Mouse (Mus musculus) heart, postnatal 4 days (tissue): ENCODE results near the gene Axl. TPM values are rescaled to one million over a fixed set of nuclear protein-coding genes. Genes with fewer than 3 reads are reported as not detected.
"Not testable (repeated sequence)": the region's sequence is repeated elsewhere in the genome, so short reads cannot be mapped to it uniquely, and the experiment has no call there.

Experiments
- DNase-seq: peaks from one replicate; pipeline ENCODE4 v3.0.0; 2021
- total RNA-seq, 2 experiments: library from RNA; stranded (reverse); gene quantifications; 2 replicates each; pipeline ENCODE4 v1.2.3; 2021

Axl gene
- total RNA-seq, 2 experiments from 2014 or later, result 79.5 to 90.3 TPM

- peak; percentile 68 for DNase-seq
Measured at GRCm38 (mm10) chr7:25753643-25754438, 34.7 kb downstream of the Axl start.

DNA sequence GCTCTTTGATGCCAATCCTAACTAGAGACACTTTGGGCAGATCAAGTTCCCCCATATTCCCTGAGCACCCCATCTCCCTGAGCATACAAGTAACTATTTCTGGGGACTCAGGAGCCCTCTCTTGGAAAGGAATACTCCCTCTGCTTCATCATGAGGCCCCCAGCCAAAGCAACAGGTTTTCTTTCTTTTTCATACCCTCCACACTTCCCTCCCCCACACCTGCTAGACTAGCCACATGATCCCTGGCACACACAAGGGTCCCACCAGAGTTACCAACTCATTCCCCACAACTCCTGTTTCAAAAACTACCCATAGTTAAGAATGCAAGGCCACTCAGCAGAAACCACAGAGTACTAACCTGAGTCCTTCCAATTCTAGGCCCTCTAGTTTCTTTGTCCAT, 35.4 kb downstream of the Axl start:
- DNase-seq, result no peak

- no peak for DNase-seq
Measured at GRCm38 (mm10) chr7:25746844-25747243, 41.7 kb downstream of the Axl start.

DNA sequence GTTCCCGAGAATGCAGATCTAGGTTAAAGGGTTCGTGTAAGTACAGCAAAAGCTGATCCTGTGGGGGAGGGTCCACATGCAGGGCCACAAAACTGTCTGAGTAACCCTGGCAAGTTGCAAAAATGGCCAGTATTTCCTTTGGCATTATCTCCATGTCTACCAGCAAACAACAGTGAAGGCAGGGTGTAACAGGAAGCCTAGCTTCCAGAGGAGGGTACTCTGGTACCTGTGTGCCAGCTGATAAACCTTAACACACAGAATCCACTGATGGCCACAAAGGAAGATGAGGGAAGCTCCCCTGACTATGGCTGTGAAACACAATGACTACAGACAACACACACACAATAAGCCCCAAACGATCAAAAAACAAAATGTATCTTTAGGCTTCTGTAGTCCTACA, 50.2 kb downstream of the Axl start:
- no peak for DNase-seq

DNA sequence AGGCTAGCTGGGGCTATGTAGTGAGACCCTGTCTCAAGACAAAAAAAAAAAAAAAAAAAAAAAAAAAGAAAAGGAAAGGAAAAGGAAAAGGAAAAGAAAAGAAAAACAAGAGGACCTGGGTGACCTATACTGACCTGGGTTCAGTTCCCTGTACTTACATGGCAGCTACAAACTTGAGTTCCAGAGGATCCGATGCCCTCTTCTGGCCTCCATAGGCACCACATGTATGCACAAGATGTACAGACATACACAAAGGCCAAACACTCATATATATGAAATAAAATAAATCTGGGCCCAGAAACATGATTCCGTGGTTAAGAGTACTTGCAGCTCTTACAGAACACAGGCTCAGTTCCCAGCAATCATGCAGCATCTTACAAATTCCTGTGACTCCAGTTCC, 51.6 kb downstream of the Axl start:
- no peak for DNase-seq

GRCm38 (mm10) chr7:25734991-25735390, 53.5 kb downstream of the Axl start:
- DNase-seq, result no peak

DNA sequence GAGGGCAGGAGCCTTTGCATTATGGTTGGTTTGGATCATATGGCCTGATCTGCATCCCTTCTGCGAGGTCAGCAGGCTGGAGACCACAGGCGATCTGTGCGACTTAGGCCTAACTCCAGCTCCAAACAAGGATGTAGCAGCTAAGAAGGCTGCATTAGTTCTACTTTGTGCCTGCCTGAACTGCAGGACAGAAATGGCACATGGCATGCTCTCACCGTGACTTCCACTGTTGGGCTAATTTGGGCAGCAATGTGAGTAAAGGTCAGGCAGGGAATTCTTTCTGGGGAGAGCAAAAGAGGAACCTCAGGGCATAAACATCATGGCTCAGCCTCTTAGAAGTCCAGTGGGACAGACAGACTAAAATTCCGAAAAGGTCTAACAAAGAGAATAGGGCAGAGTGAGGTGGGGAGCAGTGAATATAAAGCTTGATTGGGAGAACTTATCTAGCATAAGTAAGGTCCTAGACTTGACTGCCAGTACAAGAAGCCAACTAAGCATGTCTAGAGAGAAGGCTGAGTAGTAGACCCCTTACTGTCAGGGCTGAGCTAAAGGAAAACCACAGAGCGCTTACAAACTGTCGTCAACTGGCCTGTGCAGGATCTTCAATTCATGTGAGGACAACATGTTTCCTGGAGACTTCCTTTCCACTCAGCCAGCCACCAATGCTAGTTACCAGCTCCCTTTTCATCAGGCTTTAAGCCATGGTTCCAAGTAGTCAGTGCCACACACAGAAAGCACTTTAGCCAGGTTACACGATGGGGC, 57.0 kb downstream of the Axl start:
- no peak for DNase-seq

GRCm38 (mm10) chr7:25729862-25730261, 58.6 kb downstream of the Axl start:
- peak; percentile 62 for DNase-seq

- DNase-seq, result no peak
Measured at GRCm38 (mm10) chr7:25729396-25729795, 59.1 kb downstream of the Axl start.

- DNase-seq, result no peak
Measured at GRCm38 (mm10) chr7:25727800-25728199, 60.7 kb downstream of the Axl start.

DNA sequence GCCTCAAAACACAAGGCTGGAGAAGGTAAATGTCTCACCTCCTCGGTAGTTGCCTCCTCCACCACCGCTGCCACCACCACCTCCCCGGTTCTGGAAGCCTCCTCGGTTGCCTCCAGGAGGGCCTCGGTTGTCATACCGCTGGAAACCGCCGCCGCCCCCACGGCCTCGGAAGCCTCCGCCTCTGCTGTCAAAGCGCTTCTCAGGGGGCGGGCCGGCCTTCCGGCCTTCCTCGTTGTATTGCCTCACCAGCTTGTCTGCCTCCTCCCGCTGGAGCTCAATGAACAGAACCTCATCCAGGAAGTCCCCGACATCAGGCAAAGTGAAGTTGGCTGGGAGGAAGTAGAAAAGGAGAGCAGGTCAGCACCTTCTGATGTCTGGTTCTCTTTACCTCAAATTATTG, 62.6 kb downstream of the Axl start:
- no peak for DNase-seq

DNA sequence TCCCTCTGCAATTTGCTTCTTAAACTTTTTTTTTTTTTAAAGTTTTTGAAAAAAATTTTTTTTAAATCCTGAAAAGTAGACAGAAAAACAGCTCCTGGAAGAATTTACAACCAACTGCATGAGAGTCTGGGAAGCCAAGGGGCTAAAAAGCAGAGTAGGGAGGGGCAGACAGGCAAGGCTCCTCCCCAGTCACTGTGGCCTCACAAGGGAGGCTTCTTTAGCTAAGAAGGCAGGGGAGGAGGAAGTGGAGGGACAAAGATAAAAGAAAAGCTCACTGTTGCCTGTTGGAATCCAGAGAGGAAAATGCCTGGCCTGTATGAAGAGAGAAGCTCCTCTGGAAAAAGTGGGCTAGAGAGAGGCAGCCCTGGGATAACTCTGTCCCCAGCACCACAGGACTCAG, 66.7 kb downstream of the Axl start:
- DNase-seq, result not testable (repeated sequence)

DNA sequence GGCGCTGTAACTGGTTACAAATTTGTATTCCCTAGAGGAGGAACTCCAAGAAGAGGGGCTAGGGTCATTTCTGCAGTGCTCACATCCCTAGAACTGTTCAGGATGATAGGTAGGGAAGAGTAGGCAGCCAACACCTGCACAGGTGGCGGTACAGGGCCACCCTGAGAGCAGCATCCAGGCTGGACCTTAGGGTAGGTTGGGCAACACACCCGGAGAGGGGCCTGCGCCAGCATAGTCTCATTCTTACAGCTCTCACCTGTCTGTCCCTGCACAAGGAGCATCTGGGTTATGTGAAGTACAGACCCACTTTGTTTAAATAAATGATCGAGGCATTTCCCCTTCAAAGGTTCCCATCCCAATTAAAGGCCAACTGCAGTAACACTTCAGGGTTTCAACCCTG, 67.7 kb downstream of the Axl start:
- no peak for DNase-seq

DNA sequence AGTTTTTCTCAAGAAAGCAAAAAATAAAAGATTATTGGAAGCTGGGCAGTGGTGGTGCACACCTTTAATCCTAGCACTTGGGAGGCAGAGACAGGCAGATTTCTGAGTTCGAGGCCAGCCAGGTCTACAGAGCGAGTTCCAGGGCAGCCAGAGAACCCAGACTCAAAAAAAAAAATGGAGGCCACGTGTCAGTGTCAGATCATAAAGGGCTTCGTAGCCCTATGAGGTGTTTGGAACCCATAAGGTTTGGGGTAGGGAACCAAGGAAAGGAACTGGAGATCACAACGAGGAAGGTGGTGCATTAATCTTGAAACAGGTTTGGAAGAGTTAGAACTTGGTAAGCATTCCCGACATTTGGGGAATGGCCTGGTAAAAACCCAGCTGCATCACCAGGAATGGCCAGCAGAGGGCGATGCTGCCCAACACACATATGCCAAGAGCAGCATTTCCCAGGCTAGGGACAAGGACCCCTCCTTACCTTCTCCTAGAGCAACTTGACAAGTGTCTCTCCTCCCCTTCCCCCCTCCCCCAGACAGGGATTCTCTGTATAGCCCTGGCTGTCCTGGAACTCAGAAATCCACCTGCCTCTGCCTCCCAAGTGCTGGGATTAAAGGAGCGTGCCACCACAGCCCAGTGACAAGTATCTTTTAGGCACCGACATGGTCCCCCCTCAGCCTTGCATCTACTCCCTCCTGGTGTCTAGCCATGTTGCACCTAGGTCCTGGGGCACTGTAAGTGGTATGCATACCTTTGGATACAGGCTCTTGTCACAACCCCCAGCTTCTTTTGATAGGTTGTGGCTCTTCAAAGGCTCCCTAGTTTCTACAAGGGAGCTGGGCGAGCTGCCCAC, 68.5 kb downstream of the Axl start:
- DNase-seq, result peak; percentile 89

- peak; percentile 93 for DNase-seq
Measured at GRCm38 (mm10) chr7:25718788-25719417, 69.6 kb downstream of the Axl start, which contains the start of gene Ccdc97. TSS of gene Ccdc97 (minus strand) at chr7:25719088.

- DNase-seq, result no peak
Measured at GRCm38 (mm10) chr7:25717478-25717877, 71.0 kb downstream of the Axl start.

DNA sequence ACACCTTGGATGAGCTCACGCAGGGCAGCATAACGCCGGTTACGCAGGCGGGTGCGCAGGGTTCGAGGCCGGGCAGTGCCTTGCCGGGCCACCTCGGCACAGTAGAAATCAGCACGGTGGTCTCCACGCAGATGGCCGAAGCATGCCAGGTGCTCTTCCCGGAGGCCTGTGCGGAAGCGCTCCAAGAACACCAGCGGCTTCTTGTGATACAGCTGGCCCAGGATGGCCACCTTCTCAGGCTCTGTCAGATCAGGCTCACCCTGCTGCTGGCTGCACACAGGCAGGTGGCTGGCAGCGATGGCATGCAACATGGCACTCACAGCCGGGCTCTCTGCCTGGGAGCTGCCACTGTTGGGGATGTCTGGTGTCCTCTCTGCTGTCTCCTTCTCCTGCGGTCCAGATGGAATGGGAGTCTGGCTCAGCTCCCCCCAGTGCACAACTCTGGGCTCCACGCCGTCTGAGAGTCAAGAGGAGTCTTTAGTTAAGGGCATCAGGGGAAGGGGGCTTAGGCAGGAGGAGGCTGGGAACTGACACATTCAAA, 72.7 kb downstream of the Axl start:
- no peak for DNase-seq

GRCm38 (mm10) chr7:25714581-25714980, 73.9 kb downstream of the Axl start:
- no peak for DNase-seq

DNA sequence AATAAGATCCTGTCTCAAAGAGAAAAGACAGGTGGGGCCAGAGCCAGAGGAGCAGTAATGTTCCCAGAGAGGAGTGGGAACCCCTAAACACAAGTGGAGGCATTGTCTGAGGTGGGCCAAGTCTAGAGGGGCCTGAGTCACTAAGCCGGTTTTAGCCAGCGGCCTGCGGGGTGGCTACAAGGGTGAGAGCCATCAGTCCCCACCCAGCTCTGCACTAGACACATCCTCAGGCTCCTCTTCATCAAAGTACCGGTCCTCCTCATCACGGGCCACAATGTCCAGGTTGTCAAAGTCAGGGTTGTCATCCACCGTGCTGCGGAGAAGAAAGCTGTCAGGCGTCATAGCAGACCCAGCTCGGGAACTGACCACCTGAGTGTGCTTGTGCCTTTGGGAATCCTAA, 75.7 kb downstream of the Axl start:
- no peak for DNase-seq

DNA sequence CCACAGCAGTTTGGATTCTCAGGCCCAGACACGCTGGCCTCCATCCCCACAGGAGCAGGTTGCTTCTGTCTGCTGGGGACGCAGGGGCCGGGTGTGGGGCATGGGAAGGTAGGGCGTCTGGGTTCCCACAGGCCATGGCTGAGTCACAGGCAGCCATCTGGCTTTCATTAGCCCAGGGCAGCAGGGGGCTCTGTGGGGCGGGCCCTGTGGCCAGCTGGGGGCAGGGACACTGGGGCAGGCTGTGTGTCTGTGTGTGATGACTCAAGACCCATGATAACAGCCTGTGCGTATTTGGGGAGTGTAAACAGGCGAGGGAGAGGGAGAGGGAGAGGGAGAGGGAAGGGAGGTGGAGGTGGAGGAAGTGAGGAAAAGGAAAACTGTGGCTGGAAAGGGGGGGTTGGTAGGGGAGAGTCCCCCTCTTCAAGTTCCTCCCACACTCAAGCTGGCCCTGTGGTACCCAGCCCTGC, 76.7 kb downstream of the Axl start:
- peak; percentile 69 for DNase-seq

DNA sequence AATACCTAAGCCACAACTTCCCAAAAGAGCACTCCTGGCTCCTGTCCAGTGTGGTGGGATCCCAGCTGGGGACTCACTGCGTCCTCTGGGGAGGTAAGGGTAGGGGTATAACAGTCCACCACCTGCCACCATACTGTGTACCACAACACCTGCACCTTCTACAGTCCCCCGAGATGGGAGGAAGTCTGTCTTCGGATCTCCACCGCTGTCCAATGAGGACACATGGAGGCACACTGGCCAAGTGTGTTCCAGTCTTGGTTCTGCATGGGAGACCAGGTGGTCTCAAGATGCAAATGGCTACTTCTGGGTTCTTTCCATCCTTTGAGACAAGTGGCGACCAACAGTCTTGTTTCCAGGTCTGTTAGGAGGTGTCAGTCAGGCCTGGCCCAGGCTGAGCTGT, 77.3 kb downstream of the Axl start:
- no peak for DNase-seq

GRCm38 (mm10) chr7:25710519-25711130, 77.9 kb downstream of the Axl start:
- no peak for DNase-seq
